Mouse (Mus musculus) heart, embryonic 12.5 days (tissue): ENCODE results near the gene Gm40460. TPM values are rescaled to one million over a fixed set of nuclear protein-coding genes. Genes with fewer than 3 reads are reported as not detected.
"Not testable (repeated sequence)": the region's sequence is repeated elsewhere in the genome, so short reads cannot be mapped to it uniquely, and the experiment has no call there.

Source experiments
- ATAC-seq: fragments of 200-750 bp; cut with Nextera tagmentation; 2 replicates; pipeline ENCODE4 v1.8.0; 2017; ENCODE audit warnings: moderate TSS enrichment, moderate library complexity; ENCODE audit not compliant: insufficient number of reproducible peaks, low FRiP score
- H3K27ac ChIP-seq: fragments of 300-500 bp; sonication (generic); 2 replicates; pipeline ENCODE4 v1.5.1; 2016; ENCODE audit warnings: mild to moderate bottlenecking, moderate library complexity; ENCODE audit not compliant: poor library complexity, severe bottlenecking
- H3K27me3 ChIP-seq: fragments of 300-500 bp; sonication (generic); replicated peaks from 2 replicates; pipeline ENCODE4 v1.6.1; 2016; ENCODE audit warnings: mild to moderate bottlenecking, moderate library complexity
- H3K36me3 ChIP-seq: fragments of 300-500 bp; sonication (generic); 2 replicates; pipeline ENCODE4 v1.6.1; 2016; ENCODE audit warnings: mild to moderate bottlenecking, moderate library complexity
- H3K4me1 ChIP-seq: fragments of 300-500 bp; sonication (generic); replicated peaks from 2 replicates; pipeline ENCODE4 v1.6.1; 2016; ENCODE audit warnings: mild to moderate bottlenecking
- H3K4me2 ChIP-seq: fragments of 300-500 bp; sonication (generic); 2 replicates; pipeline ENCODE4 v1.6.1; 2016; ENCODE audit warnings: mild to moderate bottlenecking, moderate library complexity
- H3K4me3 ChIP-seq: fragments of 300-500 bp; sonication (generic); 2 replicates; pipeline ENCODE4 v1.5.1; 2016; ENCODE audit warnings: mild to moderate bottlenecking
- H3K9ac ChIP-seq: fragments of 300-500 bp; sonication (generic); 2 replicates; pipeline ENCODE4 v1.6.1; 2016; ENCODE audit warnings: mild to moderate bottlenecking, moderate library complexity
- H3K9me3 ChIP-seq: fragments of 300-500 bp; sonication (generic); replicated peaks from 2 replicates; pipeline ENCODE4 v1.6.1; 2016; ENCODE audit warnings: mild to moderate bottlenecking, moderate library complexity
- WGBS: fragments of 180-500 bp; shearing (Covaris S2); methylation state at CpG from one replicate; pipeline ENCODE4 v1.1.7; 2016; 5-methylcytosine and 5-hydroxymethylcytosine counted together
- polyA plus RNA-seq: library from polyadenylated mRNA; unstranded; fragments of >200 nt; fragmentation: Nextera tagmentation; extraction: Ambion mirVana; gene quantifications from 2 replicates; pipeline ENCODE4 v1.2.1, GENCODE M21; 2016

The Gm40460 gene
- polyA plus RNA-seq = not detected in 2 replicates

DNA sequence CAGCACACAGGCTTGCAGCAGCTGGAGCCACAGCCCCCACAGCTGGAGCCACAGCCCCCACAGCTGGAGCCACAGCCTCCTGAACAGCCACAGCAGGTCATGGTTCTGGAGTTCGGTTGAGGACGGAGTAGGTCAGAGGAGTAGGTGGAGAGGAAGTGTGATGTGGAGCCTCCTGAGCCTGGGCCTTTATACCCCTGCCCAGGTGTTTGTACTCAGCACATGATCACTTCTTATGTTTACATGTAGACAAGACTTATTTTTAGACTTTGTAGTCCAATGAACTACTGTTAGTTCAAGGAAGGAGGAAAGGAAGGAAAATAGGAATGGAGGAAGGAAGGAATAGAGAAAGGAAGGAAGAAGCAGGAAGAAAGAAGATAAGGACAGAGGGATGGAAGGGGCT is at the start of gene Gm40460:
TSS of gene Gm40460 (minus strand) at position 101 of the 400 bp plus-strand sequence.
- Histone ChIP-seq H3K27me3 (no peaks in the 10 kb centered on the region), H3K4me1 (no peaks in the 10 kb centered on the region), H3K9me3 (peaks cover 12% of the 10 kb centered on the region; the same call in 1 of the 2 replicates), H3K4me3 (no peak within 1 kb of the TSS), H3K36me3 (no peaks in the 10 kb centered on the region), H3K9ac (no peak within 1 kb of the TSS), H3K4me2 (no peak within 1 kb of the TSS), H3K27ac (no peak within 1 kb of the TSS)
- WGBS = 17% methylated on average over 2 of the region's 2 CpGs
- ATAC-seq = no peak

- H3K36me3 ChIP-seq, H3K4me2 ChIP-seq, ATAC-seq, H3K27ac ChIP-seq, H3K4me3 ChIP-seq, H3K9ac ChIP-seq, H3K9me3 ChIP-seq, H3K27me3 ChIP-seq: not testable (repeated sequence)
- WGBS = 44% methylated on average over 9 of the region's 9 CpGs
- peaks cover 25% of the 10 kb centered on the region for H3K4me1 ChIP-seq
Measured at GRCm38 (mm10) chr7:142285910-142286612, 45.2 kb upstream of the Gm40460 start.

GRCm38 (mm10) chr7:142285130-142285835 is 44.4 kb upstream of the Gm40460 start:
- peak; percentile 63 for ATAC-seq
- Histone ChIP-seq H3K9ac (peak overlapping the region; percentile 78; the same call in 1 of the 2 replicates), H3K4me1 (peaks cover 25% of the 10 kb centered on the region), H3K27me3 (0 out of 2 replicates have a peak, but pooled peaks cover 3% of the 10 kb centered on the region), H3K4me3 (peak overlapping the region; percentile 62), H3K9me3 (no peaks in the 10 kb centered on the region), H3K27ac (no peak overlapping the region; the same call in 1 of the 2 replicates), H3K36me3 (no peaks in the 10 kb centered on the region), H3K4me2 (peak overlapping the region; percentile 94)
- WGBS = 24% methylated on average over 23 of the region's 23 CpGs

DNA sequence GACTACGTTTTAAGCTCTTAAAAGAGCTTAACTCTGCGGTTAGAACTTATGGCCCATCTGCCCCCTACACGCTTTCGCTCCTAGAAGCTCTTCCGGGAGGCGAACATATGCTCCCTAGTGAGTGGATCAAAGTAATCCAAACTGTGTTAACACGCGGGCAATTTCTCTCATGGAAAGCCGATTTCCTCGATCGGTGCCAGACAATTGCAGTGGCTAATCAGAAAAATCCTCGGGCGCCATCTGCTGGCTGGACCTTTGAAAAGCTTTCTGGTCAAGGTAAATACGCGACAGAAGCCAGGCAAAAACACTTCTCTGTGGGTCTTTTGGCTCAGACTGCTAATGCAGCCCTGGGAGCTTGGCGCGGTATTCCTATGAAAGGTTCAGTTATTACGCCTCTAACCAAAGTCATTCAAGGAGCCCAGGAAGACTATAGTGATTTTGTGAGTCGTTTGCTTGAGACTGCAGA is 43.8 kb upstream of the Gm40460 start:
- under 1% methylated on average over 19 of the region's 19 CpGs for WGBS
- Histone ChIP-seq H3K27ac (peak overlapping the region; percentile 86), H3K9me3 (no peaks in the 10 kb centered on the region), H3K9ac (peak overlapping the region; percentile 78), H3K36me3 (no peaks in the 10 kb centered on the region), H3K4me2 (peak overlapping the region; percentile 94), H3K4me1 (peaks cover 25% of the 10 kb centered on the region), H3K4me3 (peak overlapping the region; percentile 62), H3K27me3 (0 out of 2 replicates have a peak, but pooled peaks cover 3% of the 10 kb centered on the region)
- ATAC-seq = peak; percentile 69

GRCm38 (mm10) chr7:142284023-142284591 is 43.2 kb upstream of the Gm40460 start:
- H3K9me3 ChIP-seq = no peaks in the 10 kb centered on the region
- no peaks in the 10 kb centered on the region for H3K36me3 ChIP-seq
- peak overlapping the region; percentile 62 for H3K4me3 ChIP-seq
- under 1% methylated on average over 38 of the region's 38 CpGs for WGBS
- H3K4me1 ChIP-seq = peaks cover 25% of the 10 kb centered on the region
- ATAC-seq = peak; percentile 71
- H3K27me3 ChIP-seq = 0 out of 2 replicates have a peak, but pooled peaks cover 3% of the 10 kb centered on the region
- peak overlapping the region; percentile 94 for H3K4me2 ChIP-seq
- peak overlapping the region; percentile 78 for H3K9ac ChIP-seq
- H3K27ac ChIP-seq = peak overlapping the region; percentile 86

DNA sequence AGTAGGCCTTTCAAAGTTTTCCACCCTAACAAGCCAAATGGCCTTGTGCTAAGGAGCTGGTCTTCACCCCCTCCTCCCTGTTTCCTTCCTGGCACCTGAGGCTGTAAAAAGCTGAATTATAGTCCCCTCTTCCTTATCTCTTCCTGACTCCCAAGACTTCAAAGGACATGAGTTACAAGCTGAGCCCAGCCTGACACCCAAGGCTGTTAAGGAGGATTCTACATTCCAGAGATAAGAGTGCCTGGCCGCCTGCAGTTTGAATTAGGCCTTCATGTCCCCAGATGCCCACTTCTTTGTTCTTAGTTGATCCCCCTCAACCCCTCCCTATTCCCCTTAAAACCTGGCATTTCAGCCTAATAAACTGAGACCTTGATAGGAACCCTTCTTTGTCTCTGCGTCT is 42.0 kb upstream of the Gm40460 start:
- H3K36me3 ChIP-seq, H3K9ac ChIP-seq, H3K27ac ChIP-seq, H3K27me3 ChIP-seq, H3K4me3 ChIP-seq, ATAC-seq, H3K9me3 ChIP-seq: not testable (repeated sequence)
- Histone ChIP-seq H3K4me2 (peak overlapping the region; percentile 52), H3K4me1 (peaks cover 25% of the 10 kb centered on the region)
- WGBS = 12% methylated on average over 2 of the region's 2 CpGs

GRCm38 (mm10) chr7:142279291-142279690 is 38.4 kb upstream of the Gm40460 start:
- not testable (repeated sequence) for H3K9ac ChIP-seq, H3K27me3 ChIP-seq, H3K4me2 ChIP-seq, H3K27ac ChIP-seq, H3K4me3 ChIP-seq, H3K9me3 ChIP-seq, ATAC-seq, H3K36me3 ChIP-seq
- H3K4me1 ChIP-seq = peaks cover 23% of the 10 kb centered on the region
- 70% methylated on average over 1 of the region's 1 CpGs for WGBS

GRCm38 (mm10) chr7:142278183-142278582 is 37.3 kb upstream of the Gm40460 start:
- H3K4me1 ChIP-seq = peaks cover 23% of the 10 kb centered on the region
- not testable (repeated sequence) for H3K36me3 ChIP-seq, H3K9ac ChIP-seq, H3K4me3 ChIP-seq, H3K27ac ChIP-seq, ATAC-seq, H3K9me3 ChIP-seq, H3K4me2 ChIP-seq, H3K27me3 ChIP-seq
- WGBS = 0% methylated on average over 3 of the region's 3 CpGs

- not testable (repeated sequence) for H3K27me3 ChIP-seq, ATAC-seq, H3K4me3 ChIP-seq, H3K9me3 ChIP-seq, H3K9ac ChIP-seq, H3K36me3 ChIP-seq, H3K4me2 ChIP-seq, H3K27ac ChIP-seq
- peaks cover 20% of the 10 kb centered on the region for H3K4me1 ChIP-seq
Measured at GRCm38 (mm10) chr7:142274263-142274662, 33.4 kb upstream of the Gm40460 start, which contains the start of gene Gm4559. Gene Gm4559 (minus strand): TSS chr7:142274363.

- not testable (repeated sequence) for H3K36me3 ChIP-seq, H3K27ac ChIP-seq, ATAC-seq, H3K4me2 ChIP-seq, H3K4me1 ChIP-seq, H3K9me3 ChIP-seq, H3K27me3 ChIP-seq, H3K4me3 ChIP-seq, H3K9ac ChIP-seq
- 58% methylated on average over 1 of the region's 1 CpGs for whole genome bisulfite sequencing
Measured at GRCm38 (mm10) chr7:142258254-142258653, 17.4 kb upstream of the Gm40460 start, which contains the start of gene Gm2431. Gene Gm2431 (minus strand): TSS chr7:142258354.

GRCm38 (mm10) chr7:142255517-142255916 is 14.6 kb upstream of the Gm40460 start:
- H3K9ac ChIP-seq = no peak overlapping the region
- ATAC-seq = no peak
- no peak overlapping the region for H3K4me3 ChIP-seq
- peaks cover 15% of the 10 kb centered on the region for H3K27me3 ChIP-seq
- no peaks in the 10 kb centered on the region for H3K9me3 ChIP-seq
- no peaks in the 10 kb centered on the region for H3K36me3 ChIP-seq
- H3K4me1 ChIP-seq = no peaks in the 10 kb centered on the region
- H3K4me2 ChIP-seq = no peak overlapping the region
- no peak overlapping the region for H3K27ac ChIP-seq
- WGBS = 0% methylated on average over 2 of the region's 2 CpGs
